Mouse (Mus musculus): ENCODE results near the gene Gpx3. TPM values are rescaled to one million over a fixed set of nuclear protein-coding genes. Genes with fewer than 3 reads are reported as not detected.
"Not testable (repeated sequence)": the region's sequence is repeated elsewhere in the genome, so short reads cannot be mapped to it uniquely, and the experiment has no call there.

The Gpx3 gene
- polyA plus RNA-seq, 1 experiment from 2014 or later, result 101 TPM

DNA sequence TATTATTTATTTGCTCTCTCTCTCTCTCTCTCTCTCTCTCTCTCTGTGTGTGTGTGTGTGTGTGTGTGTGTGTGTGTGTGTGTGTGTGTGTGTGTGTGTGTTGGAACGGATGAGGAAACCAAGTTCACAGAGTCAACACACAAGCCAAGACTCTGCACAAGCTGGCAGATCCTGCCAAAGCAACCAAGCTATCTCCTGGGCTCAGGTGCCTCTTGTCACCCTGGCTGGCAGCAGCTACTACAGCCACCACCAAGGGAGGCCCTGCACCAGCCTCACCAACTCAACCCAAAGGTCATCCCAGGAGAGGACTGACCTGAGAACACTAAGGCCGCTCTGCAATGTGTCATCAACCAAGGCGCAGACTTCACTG lies 34.5 kb downstream of the Gpx3 start:
- H3K4me3 ChIP-seq (ENCODE audit: low read length), result no peak overlapping the region
- 75% methylated on average over 3 of the region's 3 CpGs for WGBS
- peaks cover 30% of the 10 kb centered on the region; the same call in 1 of the 2 replicates for H3K36me3 ChIP-seq (ENCODE audit: control insufficient read depth, insufficient read depth, low read length)
- H3K27ac ChIP-seq (ENCODE audit: low read depth, low read length), result no peak overlapping the region
- H3K9me3 ChIP-seq (ENCODE audit: control insufficient read depth, low read length), result no peaks in the 10 kb centered on the region
- H3K4me2 ChIP-seq (replicated peaks; ENCODE audit: low read depth, low read length), result no peak overlapping the region
- no peaks in the 10 kb centered on the region for H3K27me3 ChIP-seq (ENCODE audit: control insufficient read depth, insufficient read depth, low read length)
- no peak for ATAC-seq (ENCODE audit: low FRiP score, low TSS enrichment)
- no peaks in the 10 kb centered on the region for H3K4me1 ChIP-seq (ENCODE audit: control insufficient read depth, insufficient read depth, low read length)
- no peak overlapping the region for H3K9ac ChIP-seq (ENCODE audit: low read depth, low read length)

DNA sequence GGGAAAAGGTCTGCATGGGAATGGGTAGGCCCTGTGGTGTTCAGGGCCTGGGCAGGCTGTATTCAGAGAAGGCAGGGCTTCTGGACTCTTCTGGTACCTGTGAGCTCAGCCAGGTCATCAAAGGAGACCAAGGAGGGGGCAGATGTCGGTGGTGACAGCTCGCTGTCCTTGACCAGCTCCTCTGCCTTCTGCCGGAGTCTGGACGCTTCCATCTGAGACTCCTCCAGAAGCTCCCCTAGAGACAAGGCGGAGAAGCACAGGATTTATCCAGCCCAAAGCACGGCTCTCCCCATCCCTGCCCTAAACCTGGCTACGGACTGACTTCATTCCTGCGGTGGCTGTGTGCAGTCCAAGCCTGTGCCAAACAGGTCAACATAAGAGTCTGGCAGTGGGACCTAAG lies 37.2 kb downstream of the Gpx3 start:
- no peak overlapping the region for H3K4me3 ChIP-seq (ENCODE audit: low read length)
- H3K9me3 ChIP-seq (ENCODE audit: control insufficient read depth, low read length), result no peaks in the 10 kb centered on the region
- WGBS, result 87% methylated on average over 8 of the region's 8 CpGs
- H3K9ac ChIP-seq (ENCODE audit: low read depth, low read length), result no peak overlapping the region
- no peaks in the 10 kb centered on the region for H3K27me3 ChIP-seq (ENCODE audit: control insufficient read depth, insufficient read depth, low read length)
- H3K4me2 ChIP-seq (replicated peaks; ENCODE audit: low read depth, low read length), result no peak overlapping the region
- H3K27ac ChIP-seq (ENCODE audit: low read depth, low read length), result no peak overlapping the region
- no peak for ATAC-seq (ENCODE audit: low FRiP score, low TSS enrichment)
- H3K4me1 ChIP-seq (ENCODE audit: control insufficient read depth, insufficient read depth, low read length), result no peaks in the 10 kb centered on the region
- H3K36me3 ChIP-seq (ENCODE audit: control insufficient read depth, insufficient read depth, low read length), result peaks cover 23% of the 10 kb centered on the region; the same call in 1 of the 2 replicates

DNA sequence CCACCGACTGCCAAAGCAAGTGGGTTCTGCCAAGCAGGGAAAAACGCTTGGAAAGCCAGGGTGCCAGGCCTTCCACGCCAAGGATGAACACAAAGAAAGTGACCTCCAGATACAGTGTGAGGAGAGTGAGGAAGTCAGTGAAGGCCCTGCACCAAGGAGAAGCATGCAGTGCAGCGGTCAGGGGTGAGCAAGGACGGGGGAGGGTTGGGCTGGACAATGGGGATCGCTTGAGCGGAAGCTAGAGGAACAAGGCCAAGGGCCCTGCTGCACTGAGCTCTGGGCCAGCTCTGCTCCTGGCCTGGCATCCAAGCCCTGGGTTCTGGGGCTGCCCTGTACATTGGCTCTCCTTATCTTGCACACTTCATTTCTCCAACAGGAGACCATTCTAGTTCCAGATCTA lies 37.8 kb downstream of the Gpx3 start:
- Histone ChIP-seq H3K27me3 (ENCODE audit: control insufficient read depth, insufficient read depth, low read length) (no peaks in the 10 kb centered on the region), H3K4me3 (ENCODE audit: low read length) (no peak overlapping the region), H3K4me1 (ENCODE audit: control insufficient read depth, insufficient read depth, low read length) (no peaks in the 10 kb centered on the region), H3K9me3 (ENCODE audit: control insufficient read depth, low read length) (no peaks in the 10 kb centered on the region), H3K27ac (ENCODE audit: low read depth, low read length) (no peak overlapping the region), H3K36me3 (ENCODE audit: control insufficient read depth, insufficient read depth, low read length) (peaks cover 23% of the 10 kb centered on the region; the same call in 1 of the 2 replicates), H3K4me2 (replicated peaks; ENCODE audit: low read depth, low read length) (no peak overlapping the region), H3K9ac (ENCODE audit: low read depth, low read length) (no peak overlapping the region)
- no peak for ATAC-seq (ENCODE audit: low FRiP score, low TSS enrichment)
- WGBS, result 87% methylated on average over 7 of the region's 7 CpGs

DNA sequence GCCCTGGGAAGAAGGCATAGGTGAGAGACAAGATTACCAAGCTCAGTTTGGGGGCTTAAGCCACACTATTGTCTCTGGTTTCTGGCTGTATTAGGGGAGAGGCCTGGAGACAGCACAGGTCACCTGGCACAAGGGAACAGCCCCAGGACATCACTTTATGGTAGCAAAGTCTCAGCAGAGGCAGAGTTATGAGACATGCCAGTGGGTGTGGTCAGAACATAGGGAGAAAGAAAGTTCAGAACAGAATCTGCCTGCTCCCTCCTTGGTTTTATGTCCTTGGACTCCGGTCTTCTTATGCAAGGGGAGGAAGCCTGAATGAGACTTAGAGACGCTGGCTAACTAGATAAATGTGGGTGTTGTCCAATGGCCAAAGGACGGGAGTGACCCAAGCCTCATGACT lies 42.4 kb downstream of the Gpx3 start:
- Histone ChIP-seq H3K4me2 (replicated peaks; ENCODE audit: low read depth, low read length) (no peak overlapping the region), H3K27me3 (ENCODE audit: control insufficient read depth, insufficient read depth, low read length) (no peaks in the 10 kb centered on the region), H3K4me3 (ENCODE audit: low read length) (no peak overlapping the region), H3K9me3 (ENCODE audit: control insufficient read depth, low read length) (no peaks in the 10 kb centered on the region), H3K27ac (ENCODE audit: low read depth, low read length) (no peak overlapping the region), H3K4me1 (ENCODE audit: control insufficient read depth, insufficient read depth, low read length) (no peaks in the 10 kb centered on the region), H3K9ac (ENCODE audit: low read depth, low read length) (no peak overlapping the region), H3K36me3 (ENCODE audit: control insufficient read depth, insufficient read depth, low read length) (no peaks in the 10 kb centered on the region)
- ATAC-seq (ENCODE audit: low FRiP score, low TSS enrichment), result no peak
- 84% methylated on average over 3 of the region's 3 CpGs for WGBS

DNA sequence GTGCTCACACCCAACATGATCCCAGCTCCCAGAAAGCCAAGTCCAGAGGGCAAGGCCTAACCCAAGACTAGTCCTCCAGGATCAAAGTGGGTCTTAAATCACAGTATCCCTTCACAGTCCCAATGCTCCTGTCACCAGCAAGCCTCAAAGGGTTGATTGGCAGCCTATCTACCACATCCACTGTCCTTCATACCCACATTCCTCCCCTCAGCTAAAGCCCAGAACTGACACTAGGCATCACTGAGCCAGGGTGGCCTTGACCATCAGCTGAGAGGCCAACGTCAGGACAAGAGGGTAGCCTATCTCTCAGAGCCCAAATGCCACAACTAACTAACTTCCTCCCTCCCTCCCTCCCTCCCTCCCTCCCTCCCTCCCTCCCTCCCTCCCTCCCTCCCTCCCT lies 47.5 kb downstream of the Gpx3 start:
- H3K4me1 ChIP-seq (ENCODE audit: control insufficient read depth, insufficient read depth, low read length), result peaks cover 6% of the 10 kb centered on the region; the same call in 1 of the 2 replicates
- H3K27ac ChIP-seq (ENCODE audit: low read depth, low read length), result no peak overlapping the region
- H3K9ac ChIP-seq (ENCODE audit: low read depth, low read length), result no peak overlapping the region
- H3K9me3 ChIP-seq (ENCODE audit: control insufficient read depth, low read length), result no peaks in the 10 kb centered on the region
- H3K27me3 ChIP-seq (ENCODE audit: control insufficient read depth, insufficient read depth, low read length), result no peaks in the 10 kb centered on the region
- 86% methylated on average over 1 of the region's 1 CpGs for WGBS
- H3K36me3 ChIP-seq (ENCODE audit: control insufficient read depth, insufficient read depth, low read length), result no peaks in the 10 kb centered on the region
- H3K4me3 ChIP-seq (ENCODE audit: low read length), result no peak overlapping the region
- H3K4me2 ChIP-seq (replicated peaks; ENCODE audit: low read depth, low read length), result no peak overlapping the region
- no peak for ATAC-seq (ENCODE audit: low FRiP score, low TSS enrichment)

DNA sequence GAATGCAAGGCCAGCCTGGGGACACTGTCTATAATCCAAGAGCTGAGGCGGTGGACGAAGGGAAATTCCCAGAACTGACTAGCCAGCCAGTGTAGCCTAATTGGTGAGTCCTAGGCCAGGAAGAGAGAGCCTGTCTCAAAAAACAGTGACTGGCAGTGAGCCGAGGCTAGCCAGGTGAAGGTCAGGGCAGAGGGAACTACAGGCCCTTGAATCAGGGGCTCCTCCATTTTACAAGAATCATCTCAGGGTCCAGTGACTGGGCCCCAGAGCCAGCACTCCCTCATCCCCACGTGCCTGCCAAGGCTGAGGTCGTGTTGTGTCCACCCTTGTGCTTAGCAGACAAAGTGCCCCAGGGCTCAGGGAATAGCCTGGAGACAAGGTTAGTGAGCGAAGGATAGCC lies 48.4 kb downstream of the Gpx3 start:
- Histone ChIP-seq H3K27me3 (ENCODE audit: control insufficient read depth, insufficient read depth, low read length) (no peaks in the 10 kb centered on the region), H3K4me3 (ENCODE audit: low read length) (no peak overlapping the region), H3K4me2 (replicated peaks; ENCODE audit: low read depth, low read length) (no peak overlapping the region), H3K9ac (ENCODE audit: low read depth, low read length) (no peak overlapping the region), H3K27ac (ENCODE audit: low read depth, low read length) (no peak overlapping the region), H3K4me1 (ENCODE audit: control insufficient read depth, insufficient read depth, low read length) (peaks cover 6% of the 10 kb centered on the region; the same call in 1 of the 2 replicates), H3K36me3 (ENCODE audit: control insufficient read depth, insufficient read depth, low read length) (no peaks in the 10 kb centered on the region), H3K9me3 (ENCODE audit: control insufficient read depth, low read length) (no peaks in the 10 kb centered on the region)
- 80% methylated on average over 6 of the region's 6 CpGs for WGBS
- ATAC-seq (ENCODE audit: low FRiP score, low TSS enrichment), result no peak

DNA sequence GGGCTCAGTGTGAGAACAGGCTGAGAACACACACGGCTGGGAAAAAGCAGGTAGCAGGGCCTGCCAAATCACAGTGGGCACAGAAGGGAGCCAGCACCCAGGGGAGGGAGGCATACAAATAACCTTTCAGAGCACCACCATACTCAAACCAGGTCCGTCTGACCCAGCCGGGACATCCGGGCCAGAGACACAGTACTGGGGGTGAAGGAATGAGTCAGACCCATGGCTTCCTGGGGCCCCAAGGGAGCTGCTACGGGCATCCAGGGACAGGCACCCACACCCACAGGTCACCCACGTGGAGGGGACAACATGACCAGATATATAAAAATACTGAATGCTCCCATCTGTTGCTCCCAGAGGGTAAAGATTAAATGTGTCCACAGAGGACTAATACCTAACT lies 50.4 kb downstream of the Gpx3 start:
- peaks cover 6% of the 10 kb centered on the region; the same call in 1 of the 2 replicates for H3K4me1 ChIP-seq (ENCODE audit: control insufficient read depth, insufficient read depth, low read length)
- no peak overlapping the region for H3K4me3 ChIP-seq (ENCODE audit: low read length)
- H3K27ac ChIP-seq (ENCODE audit: low read depth, low read length), result no peak overlapping the region
- ATAC-seq (ENCODE audit: low FRiP score, low TSS enrichment), result no peak
- 76% methylated on average over 6 of the region's 6 CpGs for WGBS
- H3K4me2 ChIP-seq (replicated peaks; ENCODE audit: low read depth, low read length), result no peak overlapping the region
- H3K9ac ChIP-seq (ENCODE audit: low read depth, low read length), result no peak overlapping the region
- H3K36me3 ChIP-seq (ENCODE audit: control insufficient read depth, insufficient read depth, low read length), result no peaks in the 10 kb centered on the region
- no peaks in the 10 kb centered on the region for H3K9me3 ChIP-seq (ENCODE audit: control insufficient read depth, low read length)
- H3K27me3 ChIP-seq (ENCODE audit: control insufficient read depth, insufficient read depth, low read length), result no peaks in the 10 kb centered on the region

DNA sequence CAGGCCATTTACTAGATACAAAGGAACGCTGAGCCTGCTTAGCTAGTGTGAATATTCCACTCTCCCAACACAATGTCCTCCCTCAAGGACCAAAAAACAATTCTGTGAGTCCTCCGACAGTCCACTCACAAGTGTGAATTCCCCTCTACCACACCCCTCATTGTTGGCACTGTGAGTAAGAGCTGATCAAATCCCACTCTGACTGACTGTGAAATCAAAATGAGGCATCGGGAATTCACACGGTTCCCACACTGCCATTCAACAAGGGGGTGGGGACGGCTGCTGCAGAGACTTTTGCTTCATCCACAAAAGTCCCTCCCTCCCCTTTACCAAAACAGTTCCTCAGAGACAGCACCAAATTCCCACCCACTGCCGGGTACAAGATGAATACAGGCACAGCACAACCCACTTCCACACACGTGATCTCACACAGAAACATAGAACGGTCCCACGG lies 51.8 kb downstream of the Gpx3 start:
- no peak for ATAC-seq (ENCODE audit: low FRiP score, low TSS enrichment)
- H3K27ac ChIP-seq (ENCODE audit: low read depth, low read length), result no peak overlapping the region
- H3K9me3 ChIP-seq (ENCODE audit: control insufficient read depth, low read length), result no peaks in the 10 kb centered on the region
- H3K4me1 ChIP-seq (ENCODE audit: control insufficient read depth, insufficient read depth, low read length), result peaks cover 6% of the 10 kb centered on the region; the same call in 1 of the 2 replicates
- H3K9ac ChIP-seq (ENCODE audit: low read depth, low read length), result no peak overlapping the region
- no peak overlapping the region for H3K4me3 ChIP-seq (ENCODE audit: low read length)
- no peaks in the 10 kb centered on the region for H3K36me3 ChIP-seq (ENCODE audit: control insufficient read depth, insufficient read depth, low read length)
- H3K27me3 ChIP-seq (ENCODE audit: control insufficient read depth, insufficient read depth, low read length), result no peaks in the 10 kb centered on the region
- no peak overlapping the region for H3K4me2 ChIP-seq (replicated peaks; ENCODE audit: low read depth, low read length)
- 45% methylated on average over 9 of the region's 9 CpGs for WGBS

DNA sequence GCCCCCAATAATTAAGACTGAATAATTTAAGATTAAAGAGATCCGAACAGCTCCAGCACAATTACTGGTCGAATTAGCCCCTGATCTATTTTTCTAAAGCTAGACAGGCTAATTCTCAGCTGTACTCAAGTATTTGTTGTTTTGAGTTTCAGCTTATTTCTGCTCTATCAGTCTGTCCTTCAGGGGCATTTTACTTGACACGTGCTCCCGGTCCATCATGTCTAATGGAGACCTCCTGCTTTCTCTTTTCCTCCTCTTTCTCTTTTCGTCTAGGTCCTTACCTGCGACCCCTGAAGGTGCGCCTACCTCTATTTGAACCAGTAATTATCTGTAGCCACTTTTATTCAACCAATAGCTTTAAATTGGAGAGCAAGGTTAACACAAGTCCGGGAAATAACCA lies 52.5 kb downstream of the Gpx3 start:
- Histone ChIP-seq H3K27ac (ENCODE audit: low read depth, low read length) (no peak overlapping the region), H3K9ac (ENCODE audit: low read depth, low read length) (no peak overlapping the region), H3K4me1 (ENCODE audit: control insufficient read depth, insufficient read depth, low read length) (peaks cover 6% of the 10 kb centered on the region; the same call in 1 of the 2 replicates), H3K4me3 (ENCODE audit: low read length) (no peak overlapping the region), H3K36me3 (ENCODE audit: control insufficient read depth, insufficient read depth, low read length) (no peaks in the 10 kb centered on the region), H3K27me3 (ENCODE audit: control insufficient read depth, insufficient read depth, low read length) (no peaks in the 10 kb centered on the region), H3K9me3 (ENCODE audit: control insufficient read depth, low read length) (no peaks in the 10 kb centered on the region), H3K4me2 (replicated peaks; ENCODE audit: low read depth, low read length) (no peak overlapping the region)
- WGBS, result 86% methylated on average over 8 of the region's 8 CpGs
- no peak for ATAC-seq (ENCODE audit: low FRiP score, low TSS enrichment)

DNA sequence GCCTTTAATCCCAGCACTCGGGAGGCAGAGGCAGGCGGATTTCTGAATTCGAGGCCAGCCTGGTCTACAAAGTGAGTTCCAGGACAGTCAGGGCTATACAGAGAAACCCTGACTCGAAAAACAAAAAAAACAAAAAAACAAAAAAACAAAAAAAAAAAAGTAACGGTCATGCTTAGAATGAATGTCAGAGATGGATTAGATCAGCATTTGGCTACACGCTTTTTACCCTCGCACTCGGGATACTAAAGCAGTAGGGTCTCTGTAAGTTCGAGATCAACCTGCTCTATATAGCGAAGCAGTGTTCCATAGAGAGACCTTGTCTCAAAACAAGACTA lies 53.1 kb downstream of the Gpx3 start:
- Histone ChIP-seq H3K4me3 (ENCODE audit: low read length) (peak overlapping the region; percentile 75), H3K9ac (ENCODE audit: low read depth, low read length) (peak overlapping the region; percentile 72), H3K4me2 (replicated peaks; ENCODE audit: low read depth, low read length) (peak overlapping the region; percentile 60)
- not testable (repeated sequence) for ATAC-seq (ENCODE audit: low FRiP score, low TSS enrichment); H3K36me3 ChIP-seq (ENCODE audit: control insufficient read depth, insufficient read depth, low read length); H3K27me3 ChIP-seq (ENCODE audit: control insufficient read depth, insufficient read depth, low read length); H3K4me1 ChIP-seq (ENCODE audit: control insufficient read depth, insufficient read depth, low read length); H3K27ac ChIP-seq (ENCODE audit: low read depth, low read length); H3K9me3 ChIP-seq (ENCODE audit: control insufficient read depth, low read length)
- 48% methylated on average over 10 of the region's 10 CpGs for WGBS

Measured in kidney, embryonic 14.5 days (tissue).